Mouse (Mus musculus) stomach, embryonic 15.5 days (tissue): ENCODE results near the gene Tk2. TPM values are rescaled to one million over a fixed set of nuclear protein-coding genes. Genes with fewer than 3 reads are reported as not detected.

Source experiments
- ATAC-seq: fragments of 200-750 bp; cut with Nextera tagmentation; 2 replicates; pipeline ENCODE4 v1.8.0; 2017; ENCODE audit warnings: low read depth, moderate number of reproducible peaks, moderate TSS enrichment; ENCODE audit not compliant: insufficient read depth, low FRiP score
- H3K27ac ChIP-seq: fragments of 300-500 bp; sonication (generic); 2 replicates; pipeline ENCODE4 v1.5.1; 2015; ENCODE audit warnings: mild to moderate bottlenecking, inconsistent platforms
- H3K27me3 ChIP-seq: fragments of 300-500 bp; sonication (generic); replicated peaks from 2 replicates; pipeline ENCODE4 v1.6.1; 2015; ENCODE audit warnings: inconsistent platforms
- H3K36me3 ChIP-seq: fragments of 300-500 bp; sonication (generic); 2 replicates; pipeline ENCODE4 v1.6.1; 2015; ENCODE audit warnings: inconsistent platforms
- H3K4me1 ChIP-seq: fragments of 300-500 bp; sonication (generic); 2 replicates; pipeline ENCODE4 v1.6.1; 2015; ENCODE audit warnings: inconsistent platforms
- H3K4me2 ChIP-seq: fragments of 300-500 bp; sonication (generic); 2 replicates; pipeline ENCODE4 v1.6.1; 2015; ENCODE audit warnings: mild to moderate bottlenecking, inconsistent platforms
- H3K4me3 ChIP-seq: fragments of 300-500 bp; sonication (generic); replicated peaks from 2 replicates; pipeline ENCODE4 v1.5.1; 2015; ENCODE audit warnings: inconsistent platforms
- H3K9ac ChIP-seq: fragments of 300-500 bp; sonication (generic); 2 replicates; pipeline ENCODE4 v1.6.1; 2015; ENCODE audit warnings: inconsistent platforms
- H3K9me3 ChIP-seq: fragments of 300-500 bp; sonication (generic); 2 replicates; pipeline ENCODE4 v1.6.1; 2016; ENCODE audit warnings: inconsistent platforms
- WGBS: fragments of 180-500 bp; shearing (Covaris S2); methylation state at CpG from one replicate; pipeline ENCODE4 v1.1.7; 2015; 5-methylcytosine and 5-hydroxymethylcytosine counted together
- polyA plus RNA-seq: library from polyadenylated mRNA; unstranded; fragments of >200 nt; fragmentation: Nextera tagmentation; extraction: Ambion mirVana; gene quantifications from 2 replicates; pipeline ENCODE4 v1.2.1, GENCODE M21; 2015

Tk2 gene
- polyA plus RNA-seq, 1 experiment from 2014 or later: 16.3 TPM

- Histone ChIP-seq H3K4me1 (no peaks in the 10 kb centered on the region), H3K9ac (no peak overlapping the region), H3K27ac (no peak overlapping the region), H3K36me3 (no peaks in the 10 kb centered on the region), H3K4me2 (no peak overlapping the region), H3K4me3 (no peak overlapping the region), H3K9me3 (no peaks in the 10 kb centered on the region), H3K27me3 (no peaks in the 10 kb centered on the region)
- WGBS: 93% methylated on average over 5 of the region's 5 CpGs
- ATAC-seq: no peak
Measured at GRCm38 (mm10) chr8:104217601-104218000, 30.8 kb downstream of the Tk2 start.

DNA sequence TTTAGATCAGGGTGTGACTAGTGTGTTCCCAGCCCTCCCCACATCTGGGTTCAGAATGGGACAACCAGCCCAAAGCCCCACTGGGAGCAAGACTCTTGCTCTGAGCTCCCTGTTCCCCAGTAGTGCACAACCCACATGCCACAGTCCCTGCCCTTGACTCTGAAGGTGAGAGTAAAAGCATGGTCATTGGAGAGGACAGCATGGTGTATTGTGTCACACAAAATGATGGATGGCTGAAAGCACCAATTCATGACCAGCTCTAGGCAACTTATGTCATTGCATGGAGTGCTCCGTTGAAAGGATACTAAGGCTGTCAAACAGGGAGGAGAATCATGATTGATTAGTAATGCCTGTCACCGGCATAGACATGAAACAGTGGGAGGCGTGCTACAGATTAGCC lies 43.1 kb downstream of the Tk2 start:
- no peak overlapping the region for H3K9ac ChIP-seq
- no peaks in the 10 kb centered on the region for H3K36me3 ChIP-seq
- no peaks in the 10 kb centered on the region for H3K27me3 ChIP-seq
- WGBS: 64% methylated on average over 3 of the region's 3 CpGs
- H3K4me1 ChIP-seq: no peaks in the 10 kb centered on the region
- no peak overlapping the region for H3K4me2 ChIP-seq
- H3K9me3 ChIP-seq: no peaks in the 10 kb centered on the region
- ATAC-seq: no peak
- H3K27ac ChIP-seq: no peak overlapping the region
- no peak overlapping the region for H3K4me3 ChIP-seq

- Histone ChIP-seq H3K4me1 (no peaks in the 10 kb centered on the region), H3K36me3 (no peaks in the 10 kb centered on the region), H3K9ac (no peak overlapping the region), H3K4me2 (no peak overlapping the region), H3K4me3 (no peak overlapping the region), H3K27ac (no peak overlapping the region), H3K9me3 (no peaks in the 10 kb centered on the region), H3K27me3 (no peaks in the 10 kb centered on the region)
- WGBS: 89% methylated on average over 4 of the region's 4 CpGs
- ATAC-seq: no peak
Measured at GRCm38 (mm10) chr8:104202320-104202719, 46.0 kb downstream of the Tk2 start.

GRCm38 (mm10) chr8:104201622-104202021 lies 46.7 kb downstream of the Tk2 start:
- no peaks in the 10 kb centered on the region for H3K36me3 ChIP-seq
- no peaks in the 10 kb centered on the region for H3K4me1 ChIP-seq
- no peaks in the 10 kb centered on the region for H3K27me3 ChIP-seq
- no peak for ATAC-seq
- H3K9ac ChIP-seq: no peak overlapping the region
- no peaks in the 10 kb centered on the region for H3K9me3 ChIP-seq
- no peak overlapping the region for H3K4me3 ChIP-seq
- H3K4me2 ChIP-seq: no peak overlapping the region
- 76% methylated on average over 3 of the region's 3 CpGs for WGBS
- H3K27ac ChIP-seq: no peak overlapping the region

- no peak overlapping the region for H3K4me3 ChIP-seq
- no peaks in the 10 kb centered on the region for H3K27me3 ChIP-seq
- no peaks in the 10 kb centered on the region for H3K4me1 ChIP-seq
- H3K9me3 ChIP-seq: no peaks in the 10 kb centered on the region
- H3K9ac ChIP-seq: no peak overlapping the region
- ATAC-seq: no peak
- no peaks in the 10 kb centered on the region for H3K36me3 ChIP-seq
- H3K27ac ChIP-seq: no peak overlapping the region
- no peak overlapping the region for H3K4me2 ChIP-seq
- WGBS: 65% methylated on average over 5 of the region's 5 CpGs
Measured at GRCm38 (mm10) chr8:104199802-104200201, 48.6 kb downstream of the Tk2 start.

- 9% methylated on average over 11 of the region's 11 CpGs for WGBS
- ATAC-seq: no peak; the same call in 1 of the 2 replicates
- Histone ChIP-seq H3K27me3 (no peaks in the 10 kb centered on the region), H3K27ac (0 out of 2 replicates have a peak overlapping the region, but pooled peaks have one; percentile 21), H3K4me2 (no peak overlapping the region), H3K9ac (no peak overlapping the region), H3K36me3 (no peaks in the 10 kb centered on the region), H3K9me3 (no peaks in the 10 kb centered on the region), H3K4me3 (no peak overlapping the region), H3K4me1 (0 out of 2 replicates have a peak, but pooled peaks cover 5% of the 10 kb centered on the region)
Measured at GRCm38 (mm10) chr8:104191496-104191895, 56.9 kb downstream of the Tk2 start.

- H3K27ac ChIP-seq: 0 out of 2 replicates have a peak overlapping the region, but pooled peaks have one; percentile 21
- H3K9ac ChIP-seq: no peak overlapping the region
- H3K4me2 ChIP-seq: no peak overlapping the region
- no peaks in the 10 kb centered on the region for H3K36me3 ChIP-seq
- no peaks in the 10 kb centered on the region for H3K9me3 ChIP-seq
- 61% methylated on average over 6 of the region's 6 CpGs for WGBS
- H3K27me3 ChIP-seq: no peaks in the 10 kb centered on the region
- no peak for ATAC-seq
- H3K4me3 ChIP-seq: no peak overlapping the region
- H3K4me1 ChIP-seq: 0 out of 2 replicates have a peak, but pooled peaks cover 5% of the 10 kb centered on the region
Measured at GRCm38 (mm10) chr8:104190777-104191468, 57.4 kb downstream of the Tk2 start.

- H3K27me3 ChIP-seq: no peaks in the 10 kb centered on the region
- no peak overlapping the region for H3K27ac ChIP-seq
- no peak overlapping the region for H3K4me2 ChIP-seq
- WGBS: 55% methylated on average over 5 of the region's 5 CpGs
- no peaks in the 10 kb centered on the region for H3K9me3 ChIP-seq
- no peaks in the 10 kb centered on the region for H3K36me3 ChIP-seq
- ATAC-seq: no peak
- H3K4me1 ChIP-seq: 0 out of 2 replicates have a peak, but pooled peaks cover 5% of the 10 kb centered on the region
- no peak overlapping the region for H3K4me3 ChIP-seq
- H3K9ac ChIP-seq: no peak overlapping the region
Measured at GRCm38 (mm10) chr8:104188459-104188858, 59.9 kb downstream of the Tk2 start.

- no peaks in the 10 kb centered on the region for H3K9me3 ChIP-seq
- H3K27me3 ChIP-seq: no peaks in the 10 kb centered on the region
- WGBS: 82% methylated on average over 6 of the region's 6 CpGs
- no peaks in the 10 kb centered on the region for H3K36me3 ChIP-seq
- H3K4me2 ChIP-seq: no peak overlapping the region
- no peak overlapping the region for H3K27ac ChIP-seq
- H3K4me3 ChIP-seq: no peak overlapping the region
- no peak overlapping the region for H3K9ac ChIP-seq
- ATAC-seq: no peak
- 0 out of 2 replicates have a peak, but pooled peaks cover 5% of the 10 kb centered on the region for H3K4me1 ChIP-seq
Measured at GRCm38 (mm10) chr8:104187622-104188021, 60.7 kb downstream of the Tk2 start.

DNA sequence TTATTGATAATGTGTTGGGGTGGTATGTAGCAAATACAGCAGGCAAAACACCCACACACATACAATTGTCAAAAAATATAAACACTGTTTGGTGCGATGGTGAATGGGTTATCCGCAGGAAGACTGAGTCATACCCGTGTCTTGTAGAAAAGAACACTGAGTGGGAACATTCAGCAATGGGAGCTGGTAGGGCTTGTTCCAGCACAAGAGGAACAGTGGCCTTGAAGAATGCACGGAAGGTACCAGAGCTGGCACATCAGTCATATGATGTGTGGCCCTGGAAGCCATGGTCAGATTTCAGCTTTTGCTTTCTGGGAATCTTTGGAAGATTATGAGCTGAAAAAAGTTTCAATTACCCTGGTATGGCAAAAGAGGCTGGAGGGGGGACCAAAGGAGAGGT lies 61.5 kb downstream of the Tk2 start:
- H3K36me3 ChIP-seq: no peaks in the 10 kb centered on the region
- 89% methylated on average over 4 of the region's 4 CpGs for WGBS
- ATAC-seq: no peak
- H3K9ac ChIP-seq: no peak overlapping the region
- 0 out of 2 replicates have a peak, but pooled peaks cover 5% of the 10 kb centered on the region for H3K4me1 ChIP-seq
- H3K27me3 ChIP-seq: no peaks in the 10 kb centered on the region
- H3K9me3 ChIP-seq: no peaks in the 10 kb centered on the region
- no peak overlapping the region for H3K4me2 ChIP-seq
- no peak overlapping the region for H3K4me3 ChIP-seq
- no peak overlapping the region for H3K27ac ChIP-seq

DNA sequence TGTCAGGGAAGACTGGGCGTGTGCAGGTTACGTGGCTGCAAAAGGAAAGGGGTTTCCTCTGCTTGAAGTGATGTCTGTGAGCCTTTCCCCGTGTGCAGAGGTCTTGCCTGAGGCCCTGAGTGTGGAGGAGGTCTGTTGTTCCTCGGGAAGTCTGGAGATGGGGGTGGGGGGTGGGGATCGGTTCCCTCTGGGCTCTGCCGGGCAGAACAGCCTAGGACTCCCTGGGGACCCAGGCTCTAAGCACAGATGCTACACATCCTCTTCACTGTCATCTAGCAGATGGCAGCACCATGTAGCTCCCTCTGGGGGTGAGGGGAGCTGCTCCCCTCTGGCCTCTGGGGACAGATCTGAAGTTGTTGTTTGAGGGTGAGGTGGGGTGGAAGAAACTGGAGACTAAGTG lies 63.5 kb downstream of the Tk2 start:
- no peaks in the 10 kb centered on the region for H3K36me3 ChIP-seq
- H3K9ac ChIP-seq: no peak overlapping the region
- no peak for ATAC-seq
- no peaks in the 10 kb centered on the region for H3K9me3 ChIP-seq
- H3K27ac ChIP-seq: no peak overlapping the region
- no peak overlapping the region for H3K4me3 ChIP-seq
- no peak overlapping the region for H3K4me2 ChIP-seq
- 32% methylated on average over 6 of the region's 6 CpGs for WGBS
- H3K27me3 ChIP-seq: no peaks in the 10 kb centered on the region
- no peaks in the 10 kb centered on the region for H3K4me1 ChIP-seq

GRCm38 (mm10) chr8:104177054-104177453 lies 71.3 kb downstream of the Tk2 start:
- Histone ChIP-seq H3K27ac (no peak overlapping the region), H3K27me3 (peaks cover 20% of the 10 kb centered on the region), H3K4me2 (no peak overlapping the region), H3K36me3 (no peaks in the 10 kb centered on the region), H3K4me3 (no peak overlapping the region), H3K9ac (no peak overlapping the region), H3K4me1 (no peaks in the 10 kb centered on the region), H3K9me3 (no peaks in the 10 kb centered on the region)
- no peak for ATAC-seq
- WGBS: 76% methylated on average over 4 of the region's 4 CpGs
